Mouse (Mus musculus): ENCODE measurements around the gene Mpped2. TPM values are rescaled to one million over a fixed set of nuclear protein-coding genes. Genes with fewer than 3 reads are reported as not detected.

Mpped2 gene
- total and polyA plus RNA-seq, 3 experiments, result not detected

DNA sequence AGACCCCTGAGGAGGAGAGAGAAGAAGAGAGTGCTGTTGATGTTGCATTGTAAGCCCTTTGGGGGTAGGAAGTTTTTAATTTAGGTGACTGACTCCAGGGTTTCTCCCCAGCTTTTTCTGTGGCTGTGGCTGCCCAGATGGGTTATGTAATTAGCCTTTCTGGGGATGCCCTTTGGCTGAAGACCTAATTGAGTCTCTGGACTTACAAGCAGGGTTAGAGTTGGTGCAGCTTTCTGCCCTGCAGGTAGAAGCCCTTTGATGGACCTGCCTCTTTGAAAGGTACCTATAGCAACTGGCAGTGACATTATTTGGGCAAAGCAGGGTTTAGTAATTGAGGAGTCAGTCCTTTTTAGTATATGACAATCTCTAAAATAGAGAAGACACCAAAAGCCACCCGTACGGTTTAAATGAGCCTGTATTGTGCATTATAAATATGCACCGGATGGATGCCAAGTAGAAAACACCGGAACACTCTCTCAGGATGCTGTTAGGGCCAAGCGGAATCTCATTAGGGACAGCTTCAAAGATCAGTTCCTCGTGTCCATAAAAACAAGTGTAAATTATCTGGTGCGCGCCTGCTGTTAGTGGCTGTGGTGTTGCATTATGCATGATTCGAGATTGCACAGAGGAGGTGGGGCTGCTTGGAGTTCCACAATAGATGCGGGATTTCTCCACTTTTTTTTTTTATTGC lies 22.8 kb downstream of the Mpped2 start:
- H3K27me3 ChIP-seq (replicated peaks), result no peaks in the 10 kb centered on the region
- H3K4me1 ChIP-seq (ENCODE audit: control insufficient read depth in 1 of 2, insufficient read depth in 2 of 2), result no peaks in the 10 kb centered on the region
- H3K9ac ChIP-seq (ENCODE audit: insufficient read depth, low read depth), result no peak overlapping the region
- H3K36me3 ChIP-seq (replicated peaks in 1 of 2; ENCODE audit: control insufficient read depth in 1 of 2, insufficient read depth in 1 of 2, low read length in 1 of 2), result no peaks in the 10 kb centered on the region
- H3K4me2 ChIP-seq (ENCODE audit: insufficient read depth, low read depth, poor library complexity, severe bottlenecking), result no peak overlapping the region
- H3K9me3 ChIP-seq (replicated peaks; ENCODE audit: low read length), result peaks cover 75% of the 10 kb centered on the region
- TF ChIP-seq MAX (IDR thresholded peaks at IDR 0.05; ENCODE audit: low read length) (no peak), USF1 (IDR thresholded peaks at IDR 0.05; ENCODE audit: low read depth, low read length) (no peak), SIN3A (IDR thresholded peaks at IDR 0.05; ENCODE audit: low read length) (no peak), RCOR1 (conservative IDR thresholded peaks at IDR 0.05; ENCODE audit: low read depth, low read length) (no peak)
- no peak for DNase-seq (ENCODE audit: extremely low read depth)
- no peak overlapping the region for H3K4me3 ChIP-seq (replicated peaks in 1 of 3; ENCODE audit: low read depth in 2 of 3, low read length in 2 of 3, poor library complexity in 1 of 3)
- dilution Hi-C loops (cut with MboI; ENCODE audit: extremely low pct_ligation_motif_present, extremely low pct_unique_long_range_greater_than_20kb, low sequenced_read_pairs) (no loop called here), in situ Hi-C loops (cut with MboI; ENCODE audit: low pct_ligation_motif_present, low pct_unique_long_range_greater_than_20kb, low sequenced_read_pairs) (no loop called here)
- H3K27ac ChIP-seq (ENCODE audit: insufficient read depth, low read depth), result no peak overlapping the region
- no peaks in the 10 kb centered on the region for H3K79me2 ChIP-seq (replicated peaks; ENCODE audit: control insufficient read depth, extremely low read depth, insufficient read depth, poor library complexity, severe bottlenecking)

GRCm38 (mm10) chr2:106716365-106716717 lies 23.3 kb downstream of the Mpped2 start:
- dilution Hi-C loops (cut with MboI; ENCODE audit: extremely low pct_ligation_motif_present, extremely low pct_unique_long_range_greater_than_20kb, low sequenced_read_pairs) (no loop called here), in situ Hi-C loops (cut with MboI; ENCODE audit: low pct_ligation_motif_present, low pct_unique_long_range_greater_than_20kb, low sequenced_read_pairs) (no loop called here)
- no peak overlapping the region for H3K4me2 ChIP-seq (ENCODE audit: insufficient read depth, low read depth, poor library complexity, severe bottlenecking)
- H3K9me3 ChIP-seq (replicated peaks; ENCODE audit: low read length), result peaks cover 75% of the 10 kb centered on the region
- H3K4me3 ChIP-seq (replicated peaks in 1 of 3; ENCODE audit: low read depth in 2 of 3, low read length in 2 of 3, poor library complexity in 1 of 3), result no peak overlapping the region
- H3K36me3 ChIP-seq (replicated peaks in 1 of 2; ENCODE audit: control insufficient read depth in 1 of 2, insufficient read depth in 1 of 2, low read length in 1 of 2), result no peaks in the 10 kb centered on the region
- H3K79me2 ChIP-seq (replicated peaks; ENCODE audit: control insufficient read depth, extremely low read depth, insufficient read depth, poor library complexity, severe bottlenecking), result no peaks in the 10 kb centered on the region
- DNase-seq (ENCODE audit: extremely low read depth), result no peak
- no peaks in the 10 kb centered on the region for H3K27me3 ChIP-seq (replicated peaks)
- no peak overlapping the region for H3K27ac ChIP-seq (ENCODE audit: insufficient read depth, low read depth)
- no peaks in the 10 kb centered on the region for H3K4me1 ChIP-seq (ENCODE audit: control insufficient read depth in 1 of 2, insufficient read depth in 2 of 2)
- H3K9ac ChIP-seq (ENCODE audit: insufficient read depth, low read depth), result no peak overlapping the region
- TF ChIP-seq EP300 (IDR thresholded peaks at IDR 0.05; ENCODE audit: low read length) (no peak), MAFK (IDR thresholded peaks at IDR 0.05; ENCODE audit: insufficient replicate concordance, low read length) (no peak), RAD21 (IDR thresholded peaks at IDR 0.05; ENCODE audit: low read depth, low read length) (no peak), MAZ (IDR thresholded peaks at IDR 0.05; ENCODE audit: low read depth, low read length) (no peak), TBP (conservative IDR thresholded peaks at IDR 0.05; ENCODE audit: low read depth, low read length) (no peak), UBTF (IDR thresholded peaks at IDR 0.05; ENCODE audit: low read depth, low read length) (no peak), NRF1 (IDR thresholded peaks at IDR 0.05; ENCODE audit: low read depth, low read length) (no peak), HCFC1 (IDR thresholded peaks at IDR 0.05; ENCODE audit: low read depth, low read length) (no peak), MEF2A (IDR thresholded peaks at IDR 0.05; ENCODE audit: borderline replicate concordance, low read depth, low read length) (no peak), BHLHE40 (IDR thresholded peaks at IDR 0.05; ENCODE audit: low read depth, low read length) (no peak), ZMIZ1 (IDR thresholded peaks at IDR 0.05; ENCODE audit: low read depth, low read length) (no peak), ZKSCAN1 (IDR thresholded peaks at IDR 0.05; ENCODE audit: borderline replicate concordance, low read depth, low read length) (no peak), SMC3 (IDR thresholded peaks at IDR 0.05; ENCODE audit: low read depth, low read length) (no peak), ELF1 (IDR thresholded peaks at IDR 0.05; ENCODE audit: low read depth, low read length) (no peak), MXI1 (IDR thresholded peaks at IDR 0.05; ENCODE audit: low read depth, low read length) (no peak), CHD2 (IDR thresholded peaks at IDR 0.05; ENCODE audit: low read length) (no peak), JUND (conservative IDR thresholded peaks at IDR 0.05; ENCODE audit: low read depth, low read length) (no peak), KAT2A (IDR thresholded peaks at IDR 0.05; ENCODE audit: insufficient replicate concordance, low read length) (no peak), GABPA (IDR thresholded peaks at IDR 0.05; ENCODE audit: insufficient replicate concordance, low read depth, low read length) (no peak)

Data from CH12.LX (cell line).